Mouse (Mus musculus) heart, postnatal 0 days (tissue): ENCODE measurements around the gene Frmpd2. TPM values are rescaled to one million over a fixed set of nuclear protein-coding genes. Genes with fewer than 3 reads are reported as not detected.

Experiments
- ATAC-seq: fragments of 200-750 bp; cut with Nextera tagmentation; 2 replicates; pipeline ENCODE4 v1.8.0; 2017; ENCODE audit warnings: low read depth, moderate number of reproducible peaks, moderate library complexity; ENCODE audit not compliant: insufficient read depth
- DNase-seq: peaks from one replicate; pipeline ENCODE4 v3.0.0-alpha.2; 2016; ENCODE audit warnings: low spot score
- H3K27ac ChIP-seq: fragments of 300-500 bp; sonication (generic); 2 replicates; pipeline ENCODE4 v1.5.1; 2014; ENCODE audit warnings: low read depth, mild to moderate bottlenecking
- H3K27me3 ChIP-seq: fragments of 300-500 bp; sonication (generic); 2 replicates; pipeline ENCODE4 v1.6.1; 2014; ENCODE audit warnings: low read length, mixed read lengths; ENCODE audit not compliant: control insufficient read depth, insufficient read depth
- H3K36me3 ChIP-seq: fragments of 300-500 bp; sonication (generic); replicated peaks from 2 replicates; pipeline ENCODE4 v1.6.1; 2014; ENCODE audit warnings: low read length, mixed read lengths; ENCODE audit not compliant: control insufficient read depth, insufficient read depth
- H3K4me1 ChIP-seq: fragments of 300-500 bp; sonication (generic); 2 replicates; pipeline ENCODE4 v1.6.1; 2014; ENCODE audit warnings: antibody characterized with exemption; ENCODE audit not compliant: control insufficient read depth, insufficient read depth
- H3K4me2 ChIP-seq: fragments of 300-500 bp; sonication (generic); 2 replicates; pipeline ENCODE4 v1.6.1; 2014; ENCODE audit warnings: low read depth, mild to moderate bottlenecking, low read length, moderate library complexity
- H3K4me3 ChIP-seq: fragments of 300-500 bp; sonication (generic); 2 replicates; pipeline ENCODE4 v1.5.1; 2014; ENCODE audit warnings: low read depth, low read length
- H3K9ac ChIP-seq: fragments of 300-500 bp; sonication (generic); replicated peaks from 2 replicates; pipeline ENCODE4 v1.6.1; 2014; ENCODE audit warnings: low read depth, low read length, mixed read lengths
- H3K9me3 ChIP-seq: fragments of 300-500 bp; sonication (generic); replicated peaks from 2 replicates; pipeline ENCODE4 v1.6.1; 2016; ENCODE audit warnings: low read length; ENCODE audit not compliant: control insufficient read depth
- CTCF ChIP-seq: IDR thresholded peaks from 2 replicates; pipeline ENCODE4 v1.5.1; 2016; ENCODE audit warnings: antibody characterized with exemption, control low read depth, low read depth
- EP300 ChIP-seq: IDR thresholded peaks from 2 replicates; pipeline ENCODE4 v1.6.1; 2016; ENCODE audit warnings: antibody characterized with exemption, low read depth
- WGBS: fragments of 180-500 bp; shearing (Covaris S2); extraction: QIAGEN DNeasy Blood & Tissue Kit; methylation state at CpG from one replicate; pipeline ENCODE4 v1.1.7; 2014; 5-methylcytosine and 5-hydroxymethylcytosine counted together
- polyA plus RNA-seq: library from polyadenylated mRNA; unstranded; fragments of >200 nt; fragmentation: Nextera tagmentation; extraction: Ambion mirVana; gene quantifications from 2 replicates; pipeline ENCODE4 v1.2.1, GENCODE M21; 2015
- total RNA-seq: library from RNA; depleted of rRNA; stranded (reverse); fragments of >200 nt; gene quantifications from 2 replicates; pipeline ENCODE4 v1.2.3, GENCODE M21; 2014; ENCODE audit warnings: low replicate concordance

The Frmpd2 gene
- total and polyA plus RNA-seq, 2 experiments from 2014 or later: 0.03 TPM; not detected in 1

GRCm38 (mm10) chr14:33495226-33495625 lies 23.7 kb downstream of the Frmpd2 start:
- DNase-seq (no peak), ATAC-seq (no peak)
- 0 out of 2 replicates have a peak, but pooled peaks cover 5% of the 10 kb centered on the region for H3K27me3 ChIP-seq
- no peaks in the 10 kb centered on the region for H3K36me3 ChIP-seq
- H3K9ac ChIP-seq: no peak overlapping the region
- TF ChIP-seq CTCF (no peak), EP300 (no peak)
- H3K4me1 ChIP-seq: no peaks in the 10 kb centered on the region
- H3K27ac ChIP-seq: no peak overlapping the region
- H3K9me3 ChIP-seq: no peaks in the 10 kb centered on the region
- 71% methylated on average over 4 of the region's 4 CpGs for WGBS
- H3K4me3 ChIP-seq: no peak overlapping the region
- no peak overlapping the region for H3K4me2 ChIP-seq

GRCm38 (mm10) chr14:33497418-33497817 lies 25.9 kb downstream of the Frmpd2 start:
- Histone ChIP-seq H3K4me2 (no peak overlapping the region), H3K9ac (no peak overlapping the region), H3K36me3 (no peaks in the 10 kb centered on the region), H3K4me3 (no peak overlapping the region), H3K9me3 (no peaks in the 10 kb centered on the region), H3K27me3 (0 out of 2 replicates have a peak, but pooled peaks cover 5% of the 10 kb centered on the region), H3K27ac (no peak overlapping the region), H3K4me1 (no peaks in the 10 kb centered on the region)
- DNase-seq (no peak), ATAC-seq (no peak)
- no peak for TF ChIP-seq CTCF
- no peak for TF ChIP-seq EP300
- 33% methylated on average over 5 of the region's 5 CpGs for WGBS

- ATAC-seq: peak; percentile 70
- WGBS: 39% methylated on average over 3 of the region's 3 CpGs
- TF ChIP-seq CTCF (no peak), EP300 (no peak)
These were observed 27.4 kb downstream of the Frmpd2 start for GRCm38 (mm10) chr14:33498849-33499248.

GRCm38 (mm10) chr14:33500631-33501030 lies 29.1 kb downstream of the Frmpd2 start:
- Histone ChIP-seq H3K36me3 (no peaks in the 10 kb centered on the region), H3K4me3 (no peak overlapping the region), H3K9me3 (no peaks in the 10 kb centered on the region), H3K27me3 (0 out of 2 replicates have a peak, but pooled peaks cover 2% of the 10 kb centered on the region), H3K4me1 (no peaks in the 10 kb centered on the region), H3K9ac (no peak overlapping the region), H3K4me2 (no peak overlapping the region), H3K27ac (no peak overlapping the region)
- no peak for TF ChIP-seq EP300
- TF ChIP-seq CTCF: no peak
- WGBS: 72% methylated on average over 10 of the region's 10 CpGs
- DNase-seq (no peak), ATAC-seq (no peak)

More at GRCm38 (mm10) chr14:33498849-33499248, 27.4 kb downstream of the Frmpd2 start:
- H3K4me3 ChIP-seq: no peak overlapping the region
- peak; percentile 50 for DNase-seq
- 0 out of 2 replicates have a peak, but pooled peaks cover 5% of the 10 kb centered on the region for H3K27me3 ChIP-seq
- no peak overlapping the region for H3K4me2 ChIP-seq
- no peak overlapping the region for H3K9ac ChIP-seq
- H3K36me3 ChIP-seq: no peaks in the 10 kb centered on the region
- H3K9me3 ChIP-seq: no peaks in the 10 kb centered on the region
- H3K27ac ChIP-seq: no peak overlapping the region
- no peaks in the 10 kb centered on the region for H3K4me1 ChIP-seq

- Histone ChIP-seq H3K27me3 (no peaks in the 10 kb centered on the region), H3K9ac (no peak overlapping the region), H3K27ac (no peak overlapping the region), H3K9me3 (no peaks in the 10 kb centered on the region), H3K4me1 (no peaks in the 10 kb centered on the region), H3K4me3 (no peak overlapping the region), H3K36me3 (no peaks in the 10 kb centered on the region), H3K4me2 (no peak overlapping the region)
- TF ChIP-seq EP300 (no peak), CTCF (no peak)
- DNase-seq: no peak
- WGBS: 76% methylated on average over 9 of the region's 9 CpGs
- no peak for ATAC-seq
These were observed 31.8 kb downstream of the Frmpd2 start for GRCm38 (mm10) chr14:33503311-33503710.

- DNase-seq: no peak
- no peak for ATAC-seq
- WGBS: 66% methylated on average over 4 of the region's 4 CpGs
- no peak overlapping the region for H3K4me2 ChIP-seq
- TF ChIP-seq CTCF: no peak
- no peak for TF ChIP-seq EP300
- H3K27me3 ChIP-seq: no peaks in the 10 kb centered on the region
- no peak overlapping the region for H3K27ac ChIP-seq
- H3K4me1 ChIP-seq: no peaks in the 10 kb centered on the region
- no peaks in the 10 kb centered on the region for H3K9me3 ChIP-seq
- H3K36me3 ChIP-seq: no peaks in the 10 kb centered on the region
- no peak overlapping the region for H3K9ac ChIP-seq
- no peak overlapping the region for H3K4me3 ChIP-seq
These were observed 35.2 kb downstream of the Frmpd2 start for GRCm38 (mm10) chr14:33506696-33507095.
